ENCODE assay signal across 8 mouse cellular contexts in genomic region chr5:33694848-33695717, GRCm38 (mm10). TPM values are rescaled to one million over a fixed set of nuclear protein-coding genes. Genes with fewer than 3 reads are reported as not detected.
DNase-seq lines count a peak whose midpoint lies in the region; ATAC-seq and TF ChIP-seq lines count a peak whose summit lies in the region.

No protein-coding gene starts in this region.

- no peak for DNase-seq in ES-E14 (ENCODE audit: low read depth, low spot score)
- peak; percentile 34 to 46 for DNase-seq in adrenal gland, postnatal 36 days
- peak; percentile 19 to 21 for DNase-seq in frontal cortex, postnatal 25 days (ENCODE audit: low spot score in 2 of 2)
- DNase-seq in urinary bladder, postnatal 4 days (ENCODE audit: low spot score in 2 of 2): peak; percentile 60 to 64
- DNase-seq in gastrocnemius, adult 18-20 months (ENCODE audit: low spot score): no peak

- peaks cover 3 to 6% of the 10 kb centered on the region in 2 experiments; a peak in 2 of 4 replicates for H3K4me1 ChIP-seq in ES-E14 (ENCODE audit: control insufficient read depth in 2 of 2, insufficient read depth in 2 of 2, low read length in 2 of 2, poor library complexity in 1 of 2)
- peaks cover 69% of the 10 kb centered on the region for H3K4me1 ChIP-seq in kidney, embryonic 15.5 days
- peaks cover 47% of the 10 kb centered on the region for H3K4me1 ChIP-seq in liver, embryonic 12.5 days
- peaks cover 90% of the 10 kb centered on the region for H3K4me1 ChIP-seq in neural tube, embryonic 12.5 days

- WGBS in kidney, embryonic 15.5 days: 2% methylated on average over 68 of the region's 71 CpGs
- 7% methylated on average over 71 of the region's 71 CpGs for WGBS in liver, embryonic 12.5 days (ENCODE audit: insufficient replicate concordance)
- under 1% methylated on average over 69 of the region's 71 CpGs for WGBS in neural tube, embryonic 12.5 days

- peak overlapping the region; percentile 18 for H3K9ac ChIP-seq in ES-E14 (ENCODE audit: insufficient read depth, low read depth, low read length, poor library complexity, severe bottlenecking)
- peak overlapping the region; percentile 57 for H3K9ac ChIP-seq in kidney, embryonic 15.5 days
- H3K9ac ChIP-seq in liver, embryonic 12.5 days: peak overlapping the region; percentile 55
- peak overlapping the region; percentile 62 for H3K9ac ChIP-seq in neural tube, embryonic 12.5 days

- H3K36me3 ChIP-seq in ES-E14 (ENCODE audit: control insufficient read depth, insufficient read depth, low read length, poor library complexity, severe bottlenecking): no peaks in the 10 kb centered on the region
- H3K36me3 ChIP-seq in kidney, embryonic 15.5 days: no peaks in the 10 kb centered on the region
- no peaks in the 10 kb centered on the region for H3K36me3 ChIP-seq in liver, embryonic 12.5 days
- no peaks in the 10 kb centered on the region for H3K36me3 ChIP-seq in neural tube, embryonic 12.5 days

- ATAC-seq in kidney, embryonic 15.5 days (replicated peaks; ENCODE audit: low FRiP score): peak; percentile 72
- ATAC-seq in liver, embryonic 12.5 days: peak; percentile 42; the same call in 1 of the 2 replicates
- peak; percentile 48 for ATAC-seq in neural tube, embryonic 12.5 days (ENCODE audit: low FRiP score, low read depth)

- no peak overlapping the region for H3K27ac ChIP-seq in ES-E14 (ENCODE audit: insufficient read depth, low read depth, low read length, poor library complexity, severe bottlenecking)
- peak overlapping the region; percentile 66 for H3K27ac ChIP-seq in kidney, embryonic 15.5 days
- H3K27ac ChIP-seq in liver, embryonic 12.5 days: peak overlapping the region; percentile 69
- peak overlapping the region; percentile 64 for H3K27ac ChIP-seq in neural tube, embryonic 12.5 days

- H3K27me3 ChIP-seq in kidney, embryonic 15.5 days: peaks cover 43% of the 10 kb centered on the region
- H3K27me3 ChIP-seq in liver, embryonic 12.5 days (replicated peaks): peaks cover 86% of the 10 kb centered on the region
- H3K27me3 ChIP-seq in neural tube, embryonic 12.5 days (replicated peaks): peaks cover 47% of the 10 kb centered on the region

- H3K4me2 ChIP-seq in kidney, embryonic 15.5 days: peak overlapping the region; percentile 93
- H3K4me2 ChIP-seq in liver, embryonic 12.5 days: peak overlapping the region; percentile 75
- peak overlapping the region; percentile 91 for H3K4me2 ChIP-seq in neural tube, embryonic 12.5 days (replicated peaks)

- H3K4me3 ChIP-seq in ES-E14 (ENCODE audit: insufficient read depth in 1 of 2, low read depth in 1 of 2, low read length in 2 of 2, poor library complexity in 1 of 2, severe bottlenecking in 1 of 2): peak overlapping the region; percentile 30 to 70
- peak overlapping the region; percentile 50 for H3K4me3 ChIP-seq in kidney, embryonic 15.5 days (replicated peaks)
- H3K4me3 ChIP-seq in liver, embryonic 12.5 days: peak overlapping the region; percentile 50
- H3K4me3 ChIP-seq in neural tube, embryonic 12.5 days: peak overlapping the region; percentile 39

- H3K9me3 ChIP-seq in ES-E14 (ENCODE audit: control insufficient read depth, insufficient read depth, low read depth, low read length): no peaks in the 10 kb centered on the region
- H3K9me3 ChIP-seq in kidney, embryonic 15.5 days (replicated peaks): no peaks in the 10 kb centered on the region
- H3K9me3 ChIP-seq in liver, embryonic 12.5 days (replicated peaks): no peaks in the 10 kb centered on the region
- no peaks in the 10 kb centered on the region for H3K9me3 ChIP-seq in neural tube, embryonic 12.5 days

- in situ Hi-C loops in ES-E14 (cut with MboI; ENCODE audit: low sequenced_read_pairs in 2 of 2, unreplicated experiment in 2 of 2): no loop called here

TF ChIP-seq in ES-E14, 5 proteins besides CTCF, POLR2A, EP300 and RAD21:
- TF ChIP-seq CHD2 (IDR thresholded peaks at IDR 0.05; ENCODE audit: low read depth, low read length) (no peak), HCFC1 (IDR thresholded peaks at IDR 0.05; ENCODE audit: borderline replicate concordance, insufficient read depth, low read length) (no peak), ZNF384 (IDR thresholded peaks at IDR 0.05; ENCODE audit: low read depth, low read length) (no peak), MAFK (IDR thresholded peaks at IDR 0.05; ENCODE audit: insufficient read depth, low read depth, low read length) (no peak), ZC3H11A (IDR thresholded peaks at IDR 0.05; ENCODE audit: borderline replicate concordance, low read depth, low read length) (no peak)

RNA-seq across cellular contexts. Expression of gene Fgfr3, which starts 26.4 kb away (rescaled TPM):
- total RNA-seq in ES-E14 (2012; rRNA removed): 3.9 and 5.1 TPM in 2 replicates
- total RNA-seq in adrenal gland, postnatal 36 days (2021): 1 to 10 TPM; 2.4 to 3.8 TPM
- 16.2 and 17.4 TPM in 2 replicates for polyA plus RNA-seq in kidney, embryonic 15.5 days (2015; fragmentation: Nextera tagmentation; extraction: Ambion mirVana)
- polyA plus RNA-seq in liver, embryonic 12.5 days (2016; fragmentation: Nextera tagmentation; extraction: Ambion mirVana): 4.5 and 4.8 TPM in 2 replicates
- polyA plus RNA-seq in neural tube, embryonic 12.5 days (2016; fragmentation: Nextera tagmentation; extraction: Ambion mirVana): 58.5 and 62.5 TPM in 2 replicates
- 1 to 10 TPM; 3.5 to 5.7 TPM for total RNA-seq in gastrocnemius, adult 18-20 months (2021)

RNA-seq across cellular contexts. Expression of gene Tmem129, which starts 36.9 kb away (rescaled TPM):
- total RNA-seq in ES-E14 (2012; rRNA removed): 15.0 and 17.8 TPM in 2 replicates
- total RNA-seq in adrenal gland, postnatal 36 days (2021): 10 to 100 TPM; 25.9 to 28.5 TPM
- polyA plus RNA-seq in kidney, embryonic 15.5 days (2015; fragmentation: Nextera tagmentation; extraction: Ambion mirVana): 37.4 and 37.5 TPM in 2 replicates
- polyA plus RNA-seq in liver, embryonic 12.5 days (2016; fragmentation: Nextera tagmentation; extraction: Ambion mirVana): 26.4 and 27.3 TPM in 2 replicates
- 30.3 and 31.5 TPM in 2 replicates for polyA plus RNA-seq in neural tube, embryonic 12.5 days (2016; fragmentation: Nextera tagmentation; extraction: Ambion mirVana)
- total RNA-seq in gastrocnemius, adult 18-20 months (2021): 1 to 10 TPM; 8.4 TPM

RNA-seq across cellular contexts. Expression of gene Tacc3, which starts 37.2 kb away (rescaled TPM):
- 120 and 132 TPM in 2 replicates for total RNA-seq in ES-E14 (2012; rRNA removed)
- 1 to 10 TPM; 7.6 to 8.4 TPM for total RNA-seq in adrenal gland, postnatal 36 days (2021)
- polyA plus RNA-seq in kidney, embryonic 15.5 days (2015; fragmentation: Nextera tagmentation; extraction: Ambion mirVana): 192 and 195 TPM in 2 replicates
- 199 and 203 TPM in 2 replicates for polyA plus RNA-seq in liver, embryonic 12.5 days (2016; fragmentation: Nextera tagmentation; extraction: Ambion mirVana)
- polyA plus RNA-seq in neural tube, embryonic 12.5 days (2016; fragmentation: Nextera tagmentation; extraction: Ambion mirVana): 150 and 160 TPM in 2 replicates
- 1 to 10 TPM; 1.3 to 1.7 TPM for total RNA-seq in gastrocnemius, adult 18-20 months (2021)

RNA-seq across cellular contexts. Expression of gene Slbp, which starts 42.7 kb away (rescaled TPM):
- total RNA-seq in ES-E14 (2012; rRNA removed): 98.6 and 123 TPM in 2 replicates
- total RNA-seq in adrenal gland, postnatal 36 days (2021): 10 to 100 TPM; 44.8 to 47.8 TPM
- 238 and 247 TPM in 2 replicates for polyA plus RNA-seq in kidney, embryonic 15.5 days (2015; fragmentation: Nextera tagmentation; extraction: Ambion mirVana)
- polyA plus RNA-seq in liver, embryonic 12.5 days (2016; fragmentation: Nextera tagmentation; extraction: Ambion mirVana): 326 and 340 TPM in 2 replicates
- 183 and 184 TPM in 2 replicates for polyA plus RNA-seq in neural tube, embryonic 12.5 days (2016; fragmentation: Nextera tagmentation; extraction: Ambion mirVana)
- total RNA-seq in gastrocnemius, adult 18-20 months (2021): 1 to 10 TPM; 5.7 to 8.1 TPM

Comparison
In these comparisons a context has a peak if more than half of its experiments do, and no peak if none do; other contexts are left out.
1. DNase-seq: peak in adrenal gland, postnatal 36 days (2 of 2), frontal cortex, postnatal 25 days (2 of 2) and urinary bladder, postnatal 4 days (2 of 2); none in ES-E14 (single experiment) and gastrocnemius, adult 18-20 months (single experiment).
2. RNA of gene Tacc3, which starts 37.2 kb away (total RNA-seq): 120 to 132 TPM in ES-E14; 7.6 to 8.4 TPM in adrenal gland, postnatal 36 days and 1.3 to 1.7 TPM in gastrocnemius, adult 18-20 months; every median in the first group is over 10 times any median in the second.
3. Peak in every context shown above with its lines, with median percentiles within 50 percentile points of each other: H3K4me3 ChIP-seq, H3K9ac ChIP-seq, ATAC-seq and H3K4me2 ChIP-seq.